In genomic region chr1:25504313-25504712, GRCm38 (mm10) we compare ENCODE assay signal across 12 mouse cellular contexts.
DNase-seq lines count a peak whose midpoint lies in the region; ATAC-seq and TF ChIP-seq lines count a peak whose summit lies in the region.
"Had no signal": no experiment of that assay in that cellular context is flagged by ENCODE, and none has a peak within 500 bp of the region (broad histone marks: within the 10 kb centered on the region; RNA-seq: fewer than 3 reads in every experiment).

No protein-coding gene starts in this region.

- WGBS in forebrain, embryonic 14.5 days: 9% methylated on average over 4 of the region's 4 CpGs
- WGBS in midbrain, postnatal 0 days: 3% methylated on average over 4 of the region's 4 CpGs

- no peaks in the 10 kb centered on the region for H3K27me3 ChIP-seq in forebrain, embryonic 14.5 days (replicated peaks; ENCODE audit: control insufficient read depth, insufficient read depth, low read length)
- no peaks in the 10 kb centered on the region for H3K27me3 ChIP-seq in midbrain, postnatal 0 days (ENCODE audit: insufficient read depth, low read length)

- TF ChIP-seq POLR2A in brain, embryonic 14.5 days (IDR thresholded peaks at IDR 0.05; ENCODE audit: borderline replicate concordance, extremely low read depth, insufficient read depth, insufficient read length, poor library complexity, severe bottlenecking): no peak

- H3K4me3 ChIP-seq in forebrain, embryonic 14.5 days (ENCODE audit: low read depth, low read length): no peak overlapping the region
- H3K4me3 ChIP-seq in midbrain, postnatal 0 days (ENCODE audit: low read depth, low read length): no peak overlapping the region
- H3K4me3 ChIP-seq: heart, embryonic 10.5 days; myocyte had no signal

- no peak overlapping the region for H3K4me2 ChIP-seq in forebrain, embryonic 14.5 days (ENCODE audit: low read length)
- no peak overlapping the region for H3K4me2 ChIP-seq in midbrain, postnatal 0 days (ENCODE audit: low read depth, low read length, poor library complexity, severe bottlenecking)

- H3K4me1 ChIP-seq in forebrain, embryonic 14.5 days (ENCODE audit: control insufficient read depth, insufficient read depth, low read length): no peaks in the 10 kb centered on the region
- no peaks in the 10 kb centered on the region for H3K4me1 ChIP-seq in midbrain, postnatal 0 days (ENCODE audit: insufficient read depth, low read length)
- H3K4me1 ChIP-seq: heart, embryonic 10.5 days had no signal

- TF ChIP-seq CTCF in brain, embryonic 14.5 days (IDR thresholded peaks at IDR 0.05; ENCODE audit: borderline replicate concordance, extremely low read depth, insufficient read depth, insufficient read length): peak; percentile 60; the same call in 1 of the 2 replicates
- peak; percentile 84 for TF ChIP-seq CTCF in midbrain, postnatal 0 days (IDR thresholded peaks at IDR 0.05)

- no peaks in the 10 kb centered on the region for H3K9me3 ChIP-seq in forebrain, embryonic 14.5 days (replicated peaks; ENCODE audit: control insufficient read depth, low read length)
- H3K9me3 ChIP-seq in midbrain, postnatal 0 days (ENCODE audit: low read length): no peaks in the 10 kb centered on the region
- H3K9me3 ChIP-seq: G1E; heart, embryonic 10.5 days had no signal

- H3K36me3 ChIP-seq in forebrain, embryonic 14.5 days (ENCODE audit: control insufficient read depth, insufficient read depth, low read length): no peaks in the 10 kb centered on the region
- H3K36me3 ChIP-seq in midbrain, postnatal 0 days (ENCODE audit: insufficient read depth, low read length): no peaks in the 10 kb centered on the region
- H3K36me3 ChIP-seq: G1E; heart, embryonic 10.5 days had no signal

- peak; percentile 92 for ATAC-seq in forebrain, embryonic 14.5 days
- ATAC-seq in midbrain, postnatal 0 days (ENCODE audit: low FRiP score): peak; percentile 86
- no peak for ATAC-seq in megakaryocyte-erythroid progenitor cell, adult 5-6 weeks (replicated peaks; ENCODE audit: low FRiP score, low TSS enrichment, poor library complexity, severe bottlenecking)

- no peak overlapping the region for H3K27ac ChIP-seq in forebrain, embryonic 14.5 days (ENCODE audit: low read depth, low read length)
- H3K27ac ChIP-seq in midbrain, postnatal 0 days (ENCODE audit: low read depth, low read length): peak overlapping the region; percentile 19
- H3K27ac ChIP-seq: heart, embryonic 10.5 days had no signal

- no peak overlapping the region for H3K9ac ChIP-seq in forebrain, embryonic 14.5 days (ENCODE audit: low read length)
- H3K9ac ChIP-seq in midbrain, postnatal 0 days (replicated peaks; ENCODE audit: low read length, poor library complexity, severe bottlenecking): no peak overlapping the region

- DNase-seq in brain, embryonic 14.5 days (ENCODE audit: low read depth): peak; percentile 95
- peak; percentile 89 for DNase-seq in forebrain, embryonic 14.5 days (ENCODE audit: low spot score)
- peak; percentile 77 for DNase-seq in layer of hippocampus, adult 9-11 months
- DNase-seq in midbrain, postnatal 0 days (ENCODE audit: low spot score): peak; percentile 92
- no peak for DNase-seq in gastrocnemius, postnatal 10 days
- DNase-seq in ovary, postnatal 14 days (ENCODE audit: low spot score): no peak
- DNase-seq in adrenal gland, postnatal 10 days: no peak
- DNase-seq: thymus, postnatal 14 days had no signal

Comparison
In these comparisons a context has a peak if more than half of its experiments do, and no peak if none do; other contexts are left out.
1. DNase-seq: peak in brain, embryonic 14.5 days (single experiment), forebrain, embryonic 14.5 days (single experiment), layer of hippocampus, adult 9-11 months (single experiment) and midbrain, postnatal 0 days (single experiment); none in gastrocnemius, postnatal 10 days (single experiment), ovary, postnatal 14 days (single experiment) and adrenal gland, postnatal 10 days (single experiment).